Mouse (Mus musculus) cerebellum, adult 18-20 months (tissue): ENCODE measurements around the gene Mgll.

Experiments used
- DNase-seq, 2 experiments: peaks; one replicate each; pipeline ENCODE4 v3.0.0; 2021

The Mgll gene

DNA sequence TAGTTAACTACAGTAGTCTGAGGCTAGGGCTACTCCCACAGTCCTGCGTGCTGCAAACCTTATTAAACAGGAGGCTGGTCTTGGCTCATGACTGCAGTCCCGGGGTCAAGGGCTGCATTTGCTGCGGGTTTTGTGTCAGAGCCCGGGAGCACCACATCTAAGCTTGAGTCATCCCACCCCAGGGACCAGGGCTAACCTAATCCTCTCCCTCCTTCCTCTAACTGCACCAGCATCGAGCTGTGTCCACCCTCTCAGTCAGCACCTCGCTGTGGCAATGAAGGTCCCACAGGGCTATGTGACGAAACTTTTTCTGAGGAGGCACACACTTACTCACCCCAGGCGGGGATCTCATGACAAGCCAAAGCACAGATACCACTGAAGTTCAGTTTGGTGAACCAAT lies 22.1 kb downstream of the Mgll start:
- no peak for DNase-seq

DNA sequence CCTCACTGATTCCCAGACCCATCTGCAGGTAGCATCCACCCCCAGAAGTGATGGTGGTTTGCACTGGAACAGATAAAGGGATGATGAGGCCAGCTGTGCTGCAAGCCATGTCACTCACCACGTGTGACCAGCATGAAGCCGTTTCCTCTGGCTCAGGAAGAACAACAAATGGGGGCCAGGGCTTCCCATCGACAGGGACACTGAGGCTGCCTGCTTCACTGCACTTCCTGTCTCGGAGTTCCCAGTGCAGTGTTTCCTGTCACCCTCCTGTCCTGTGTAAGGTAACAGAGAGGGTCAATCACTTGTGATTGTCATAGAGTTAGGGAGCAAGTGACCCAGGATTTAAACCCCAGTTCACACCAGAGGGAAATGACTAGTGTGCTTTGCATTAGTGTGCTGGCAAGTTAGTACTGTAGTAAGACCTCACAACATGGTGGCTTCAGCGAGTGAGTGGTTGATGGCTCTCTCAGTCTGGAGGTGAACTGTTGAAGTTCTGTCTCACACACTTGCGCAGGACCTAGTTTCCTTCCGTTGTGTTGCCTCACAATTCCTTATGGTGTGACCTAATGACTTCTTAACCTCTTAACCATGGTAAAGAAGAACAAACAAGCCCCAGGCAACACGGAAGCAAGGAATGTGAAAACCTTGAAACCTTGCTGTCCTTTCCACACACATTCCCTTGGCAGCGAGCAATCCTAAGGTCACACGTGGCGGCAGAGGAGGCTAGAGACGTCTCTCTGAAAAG lies 23.3 kb downstream of the Mgll start:
- no peak for DNase-seq

DNA sequence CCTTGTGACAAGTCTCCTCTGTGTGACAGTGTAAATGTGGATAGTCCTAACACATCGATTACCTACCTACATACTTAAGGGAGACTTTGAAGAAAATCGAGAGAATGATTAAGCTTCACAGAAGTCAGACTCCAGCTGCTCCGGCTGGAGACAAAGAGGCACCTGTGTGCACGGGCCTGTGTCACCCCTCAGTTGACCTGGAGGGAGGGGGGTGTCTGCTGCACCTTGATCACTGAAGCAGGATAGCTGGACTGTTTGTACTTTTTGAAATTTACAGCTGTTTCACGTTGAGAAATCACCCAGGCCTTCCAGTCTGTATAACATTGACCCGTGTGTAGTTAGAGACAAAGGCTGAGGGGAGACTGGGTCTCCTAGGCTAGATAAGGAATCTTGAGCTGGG lies 26.7 kb downstream of the Mgll start:
- DNase-seq = no peak

DNA sequence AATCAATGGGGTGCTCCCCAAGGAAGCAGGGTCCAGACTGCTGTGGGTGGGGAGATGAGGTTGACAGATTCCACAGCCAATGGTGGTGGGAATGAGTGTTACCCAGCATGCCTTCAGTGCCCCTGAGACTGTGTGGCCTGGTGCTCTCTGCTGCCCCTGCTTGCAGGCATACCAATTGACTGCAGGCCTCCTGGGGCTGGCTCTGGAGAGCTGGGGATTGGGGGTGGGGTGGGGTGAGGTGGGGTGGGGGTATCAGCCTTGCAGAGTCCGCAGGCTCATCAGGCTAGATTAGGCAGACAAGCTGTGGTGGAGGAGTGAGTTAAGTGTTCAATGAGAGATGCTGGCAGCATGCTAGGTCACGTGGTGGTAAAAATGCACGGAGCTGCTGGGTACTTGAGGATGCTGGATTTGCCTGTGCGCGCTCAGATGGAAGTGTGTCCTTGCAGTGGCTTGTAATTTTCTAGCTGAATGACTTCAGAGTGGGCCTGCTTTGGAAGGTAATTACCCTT lies 28.6 kb downstream of the Mgll start:
- DNase-seq = peak in 1 of 2 experiments; percentile 56

DNA sequence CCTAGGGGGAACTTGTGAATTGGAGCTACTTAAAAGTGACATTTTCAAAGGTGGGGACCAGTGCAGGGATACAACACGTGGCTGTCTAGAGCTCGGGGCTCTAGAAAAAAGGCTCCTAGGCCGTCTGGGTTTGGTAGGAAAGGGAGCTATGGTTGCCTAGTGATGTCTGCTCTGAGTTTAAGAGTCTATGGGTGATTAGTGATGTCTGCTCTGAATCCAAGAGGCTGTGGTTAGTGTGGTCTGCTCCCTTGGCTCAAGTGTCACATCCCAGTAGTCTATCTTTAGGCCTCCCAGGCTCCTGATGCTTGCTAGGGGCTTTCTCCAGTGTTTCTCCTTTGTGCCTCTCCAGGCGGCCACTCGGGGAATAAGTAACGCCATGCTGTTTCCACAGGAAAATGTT lies 29.4 kb downstream of the Mgll start:
- no peak for DNase-seq

DNA sequence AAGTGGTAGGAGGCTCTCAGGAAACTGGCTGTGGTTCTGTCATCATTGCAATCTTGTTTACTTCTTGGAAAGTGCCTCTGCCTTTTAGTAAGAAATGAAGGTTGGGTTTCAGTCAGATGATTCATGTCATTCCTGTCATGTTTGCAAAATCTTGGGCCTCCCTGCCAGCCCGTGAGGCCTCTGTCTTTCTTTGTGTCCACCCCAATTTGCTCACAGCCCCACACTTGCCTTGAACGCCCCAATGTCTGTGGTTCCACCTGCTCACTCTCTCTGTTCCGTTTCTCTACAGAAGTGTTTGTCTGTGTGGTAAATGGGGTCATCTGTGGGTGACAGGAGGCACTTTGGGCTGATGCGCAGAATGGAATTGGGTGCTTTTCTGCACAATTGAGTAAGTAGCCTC lies 32.8 kb downstream of the Mgll start:
- no peak for DNase-seq

DNA sequence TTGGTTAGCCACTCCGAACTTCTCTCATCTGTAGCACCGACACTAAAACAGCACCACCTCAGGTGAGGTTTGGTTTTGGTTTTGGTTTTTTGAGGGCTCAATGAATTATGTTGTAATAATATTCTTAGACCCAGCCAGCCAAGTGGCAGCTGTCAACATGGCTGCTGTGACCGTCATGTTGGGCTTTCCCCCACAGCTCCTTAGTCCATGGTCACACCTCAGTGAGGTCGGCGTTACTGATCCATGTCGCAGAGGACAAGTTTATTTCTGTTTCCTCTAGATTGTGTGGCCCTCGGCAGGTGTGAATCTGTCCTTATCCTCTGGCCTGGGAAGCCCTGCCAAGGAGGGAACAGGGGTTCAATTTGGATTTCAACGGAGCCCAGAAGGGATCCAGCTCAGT lies 33.9 kb downstream of the Mgll start:
- no peak for DNase-seq

DNA sequence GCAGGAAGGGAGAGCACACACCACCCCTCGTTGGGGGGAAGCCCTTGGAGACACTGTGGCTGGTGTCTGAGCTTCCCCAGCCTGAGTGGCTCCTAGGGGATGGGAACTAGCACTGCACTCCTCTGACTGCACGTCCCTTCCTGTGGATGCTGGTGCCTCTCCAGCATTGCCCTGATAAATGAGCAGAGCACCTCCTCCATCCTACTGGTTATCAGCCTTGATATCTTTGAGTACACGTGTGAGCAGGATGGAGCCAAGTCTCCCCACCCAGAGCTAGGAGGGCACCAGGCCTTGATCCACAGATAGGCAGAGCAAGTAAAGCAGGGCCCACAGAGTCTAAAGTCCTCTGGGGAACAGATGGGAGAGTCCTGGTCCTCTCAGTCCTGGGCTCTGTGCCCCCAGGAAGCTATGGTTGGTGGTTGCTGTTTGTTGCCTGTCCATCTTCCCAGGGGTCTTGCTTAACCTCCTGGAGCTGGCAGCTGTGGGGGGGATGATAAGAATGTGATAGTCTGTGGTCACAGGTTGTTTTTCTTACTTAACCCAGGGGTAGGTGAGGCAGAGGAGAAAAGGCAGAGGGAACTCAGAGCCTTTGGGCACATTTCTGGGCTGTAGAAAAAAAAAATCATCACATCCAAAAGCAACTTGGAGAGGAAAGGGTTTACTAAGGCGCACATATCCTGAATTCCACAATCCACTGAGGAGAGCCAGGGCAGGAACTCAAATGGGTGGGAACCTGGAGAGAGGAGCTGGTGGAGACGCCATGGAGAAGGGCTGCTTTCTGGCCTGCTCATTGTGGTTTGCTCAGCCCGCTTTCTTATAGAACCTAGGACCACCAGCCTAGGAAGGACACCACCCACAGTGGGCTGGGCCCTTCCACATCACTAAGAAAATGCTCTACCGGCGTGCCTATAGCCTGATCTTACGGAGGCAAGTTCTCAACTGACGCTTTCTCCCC lies 34.6 kb downstream of the Mgll start:
- no peak for DNase-seq

DNA sequence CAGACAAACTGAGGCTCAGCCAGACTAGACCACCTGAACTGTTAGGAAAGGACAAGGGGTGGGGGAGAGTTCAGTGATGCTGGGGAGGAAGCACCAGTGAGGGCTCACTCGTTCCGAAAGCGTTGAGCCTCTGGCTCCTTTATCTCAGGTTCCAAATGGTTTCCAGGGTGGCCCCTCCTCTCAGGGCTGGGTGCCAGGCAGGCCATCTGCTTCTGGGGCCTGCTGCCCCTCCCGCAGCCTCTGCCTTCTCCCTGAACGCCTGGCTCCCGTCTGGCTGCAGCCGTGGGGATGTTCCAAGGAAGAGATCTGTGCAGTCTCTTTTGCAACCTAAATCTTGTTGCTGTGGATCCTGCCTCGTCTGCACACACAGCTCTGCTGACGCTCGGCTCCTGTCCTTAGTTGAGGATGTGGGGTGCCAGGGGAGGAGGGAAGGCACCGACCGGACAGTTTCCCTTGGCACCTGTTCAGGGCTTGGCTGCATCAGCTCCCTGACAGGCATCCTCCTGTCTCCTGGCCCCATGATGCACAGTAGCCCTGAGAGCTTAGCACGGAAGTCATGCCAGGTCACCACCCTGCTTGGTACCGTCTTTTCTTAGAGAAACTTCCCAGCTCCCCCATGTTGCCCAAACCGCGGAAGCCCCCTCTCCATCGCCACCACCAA lies 35.7 kb downstream of the Mgll start:
- peak; percentile 97 for DNase-seq

DNA sequence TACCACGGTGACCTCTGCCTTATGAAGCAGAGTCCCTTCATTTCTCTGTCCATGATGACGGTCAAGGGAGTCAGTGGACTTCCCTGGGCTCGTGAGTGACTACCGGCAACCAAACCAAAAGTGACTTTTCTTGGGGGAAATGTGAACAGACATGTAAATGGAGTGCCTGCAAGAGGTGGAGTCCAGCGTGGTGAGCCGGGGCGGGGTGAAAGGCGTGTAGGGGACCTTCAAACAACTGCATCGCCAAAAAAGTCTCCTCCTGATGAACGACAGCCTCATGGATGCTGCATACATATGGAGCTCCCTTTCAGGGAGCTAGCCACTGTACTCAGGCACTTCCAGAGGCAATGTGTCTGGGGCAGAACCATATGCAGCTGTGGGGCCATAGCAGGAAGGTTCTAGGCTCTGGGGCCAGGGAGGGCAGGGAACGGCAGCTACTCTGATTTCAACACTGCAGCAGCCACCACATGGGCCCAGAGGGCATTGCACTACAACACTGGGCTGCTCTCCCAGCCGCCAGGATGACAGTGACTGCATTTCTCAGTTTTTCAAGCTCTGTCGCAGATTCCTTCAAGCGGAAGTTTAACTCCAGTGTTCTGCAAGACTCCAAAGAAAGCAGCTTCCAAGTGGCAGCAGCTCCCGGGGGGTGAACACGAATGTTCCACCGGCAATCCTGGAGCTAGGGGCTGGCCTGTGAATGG lies 36.9 kb downstream of the Mgll start:
- DNase-seq = no peak

DNA sequence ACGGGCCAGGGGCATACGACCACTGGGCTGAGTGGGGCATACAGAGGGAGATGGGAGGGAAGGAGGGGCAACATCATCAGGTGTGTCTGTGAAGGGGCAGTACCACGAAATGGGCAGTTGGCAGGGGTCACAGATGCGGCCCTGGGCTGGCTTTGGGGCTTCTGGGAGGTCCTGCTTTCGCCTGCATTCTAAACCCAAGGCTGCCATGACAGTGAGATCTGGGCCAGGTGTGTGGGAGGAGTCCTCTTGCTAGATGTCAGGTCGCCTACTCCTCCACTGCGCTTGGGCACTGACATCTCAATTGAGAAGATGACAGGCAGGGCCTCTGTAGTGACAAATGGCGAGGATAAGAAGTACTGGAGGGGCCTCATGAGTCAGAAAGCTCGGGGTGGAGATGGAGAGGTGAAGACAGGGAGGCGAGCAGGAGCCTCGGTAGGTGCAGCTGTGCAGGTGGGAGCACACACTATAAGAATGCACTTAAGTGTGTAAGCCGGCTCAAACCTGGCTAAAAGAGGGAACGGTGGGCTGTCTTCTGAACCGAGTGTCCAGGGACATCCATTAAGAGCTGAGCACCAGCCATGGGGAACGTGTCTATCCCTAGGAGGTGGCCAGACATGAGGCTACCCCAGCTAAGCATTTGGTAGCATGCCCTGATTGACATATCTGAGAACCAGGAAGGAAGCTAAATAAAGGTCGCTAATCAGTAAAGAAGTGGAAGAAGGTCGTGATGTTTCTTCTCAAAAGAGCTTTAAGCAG lies 37.6 kb downstream of the Mgll start:
- DNase-seq = no peak

DNA sequence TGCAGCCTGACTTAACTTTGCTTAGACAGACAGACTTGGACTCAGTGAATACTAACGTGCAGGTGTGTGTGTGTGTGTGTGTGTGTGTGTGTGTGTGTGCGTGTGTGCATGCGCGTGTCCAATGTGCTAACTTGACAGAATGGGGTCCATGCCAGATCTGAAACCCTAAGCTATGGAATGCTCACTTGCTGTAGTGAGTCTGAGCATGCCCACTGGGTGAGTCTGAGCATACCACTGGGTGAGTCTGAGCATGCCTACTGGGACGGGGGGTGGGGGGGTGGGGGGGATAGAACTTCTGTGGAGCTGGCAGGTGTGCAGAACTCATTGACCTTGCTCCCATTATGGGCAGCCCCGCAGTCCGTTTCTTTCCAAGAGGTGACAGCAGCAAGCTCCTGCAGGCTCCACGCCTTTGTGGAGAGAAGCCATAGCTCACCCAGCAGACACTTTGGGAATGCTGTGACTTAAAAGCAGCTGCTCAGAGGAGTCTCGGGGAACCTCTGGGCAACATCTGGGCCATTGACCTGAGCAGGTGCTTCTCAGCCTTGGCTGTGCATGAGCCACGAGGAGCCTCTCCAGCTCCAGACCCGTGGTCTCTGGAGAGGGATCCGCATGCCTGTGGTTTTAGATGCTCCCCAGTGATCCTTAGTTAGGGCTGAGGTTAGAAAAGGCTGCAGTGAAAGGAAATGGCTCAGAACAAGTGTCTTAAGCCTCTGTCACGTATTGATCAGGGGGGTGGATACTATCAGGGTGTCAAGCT lies 38.4 kb downstream of the Mgll start:
- DNase-seq = no peak

DNA sequence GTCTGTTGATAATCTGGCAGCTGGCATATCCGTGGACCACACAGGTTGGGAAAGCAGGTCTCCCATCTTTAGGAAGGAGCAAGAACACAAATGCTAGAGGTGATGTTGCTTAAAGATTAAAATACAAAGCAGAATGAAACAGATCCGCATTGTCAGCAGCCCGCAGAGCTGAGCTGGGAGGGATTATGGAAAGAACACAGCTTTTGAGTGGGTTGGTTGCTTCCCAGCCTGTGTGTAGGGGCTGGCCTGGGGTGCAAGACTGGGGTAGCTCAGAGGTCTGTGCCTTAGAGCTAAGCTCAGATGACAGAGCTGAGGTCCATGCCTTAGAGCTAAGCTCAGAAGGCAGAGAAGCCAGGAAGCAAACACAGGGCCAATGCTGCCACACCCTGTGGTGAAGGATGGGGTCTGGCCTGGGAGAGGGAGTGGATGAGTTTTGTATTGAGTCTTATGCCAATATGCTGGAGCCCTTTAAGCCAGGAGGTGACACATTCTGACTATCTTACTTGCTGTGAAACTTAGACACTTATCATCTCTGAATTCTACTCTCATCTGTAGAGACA lies 39.4 kb downstream of the Mgll start:
- DNase-seq = no peak

DNA sequence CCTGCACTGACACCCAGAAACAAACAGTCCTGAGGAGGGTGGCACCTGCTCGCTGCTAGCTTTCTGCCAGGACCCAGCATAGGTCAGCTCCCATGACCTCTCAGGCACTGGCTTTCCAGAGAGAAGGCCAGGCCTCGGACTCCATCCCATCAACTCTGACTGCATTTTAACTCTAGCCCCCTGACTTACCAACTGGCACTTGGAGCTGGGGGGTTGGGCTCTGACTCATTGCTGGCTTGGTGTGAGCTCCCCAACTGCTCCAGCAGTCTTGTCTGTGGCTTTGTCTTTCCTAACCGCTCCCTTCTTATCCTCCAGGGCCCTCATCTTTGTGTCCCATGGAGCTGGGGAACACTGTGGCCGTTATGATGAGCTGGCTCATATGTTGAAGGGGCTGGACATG lies 40.1 kb downstream of the Mgll start:
- no peak for DNase-seq

DNA sequence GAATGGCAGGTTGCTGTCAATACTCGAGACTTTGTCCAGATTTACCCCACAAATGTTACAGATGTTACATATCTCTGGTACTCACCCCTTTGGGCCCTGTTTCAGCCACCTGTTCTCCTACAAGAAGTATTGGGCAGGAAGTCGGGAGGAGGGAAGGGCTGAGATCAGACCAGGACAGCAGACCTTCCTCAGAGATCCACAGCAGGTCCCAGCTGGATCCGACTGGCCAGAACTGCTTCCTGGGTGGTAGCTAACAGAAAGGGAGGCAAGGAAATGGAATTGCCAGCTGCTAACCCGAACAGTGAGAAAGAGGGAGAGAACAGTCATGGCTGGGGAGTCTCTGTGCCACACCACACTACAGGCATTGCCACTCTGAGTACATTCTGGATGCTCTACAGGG lies 43.5 kb downstream of the Mgll start:
- DNase-seq = no peak

DNA sequence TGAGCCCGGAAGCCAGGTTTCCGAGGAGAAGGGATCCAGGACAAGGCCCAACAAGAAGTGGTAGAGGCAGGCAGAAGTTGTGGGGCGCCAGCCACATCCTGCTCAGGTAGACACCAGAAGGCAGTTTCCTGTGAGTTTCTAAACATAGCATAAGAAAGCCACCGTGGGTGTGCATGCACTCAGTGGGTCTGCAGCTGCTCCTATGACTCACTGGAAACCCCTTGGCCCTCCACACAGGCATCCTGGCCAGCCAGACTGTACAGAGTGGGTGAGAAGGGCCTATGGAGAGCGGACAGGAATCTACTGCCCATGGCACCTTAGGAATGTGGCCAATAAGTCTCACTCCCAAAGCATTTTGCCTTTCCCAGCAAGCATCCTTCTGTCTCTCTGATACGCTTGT lies 45.5 kb downstream of the Mgll start:
- no peak for DNase-seq

DNA sequence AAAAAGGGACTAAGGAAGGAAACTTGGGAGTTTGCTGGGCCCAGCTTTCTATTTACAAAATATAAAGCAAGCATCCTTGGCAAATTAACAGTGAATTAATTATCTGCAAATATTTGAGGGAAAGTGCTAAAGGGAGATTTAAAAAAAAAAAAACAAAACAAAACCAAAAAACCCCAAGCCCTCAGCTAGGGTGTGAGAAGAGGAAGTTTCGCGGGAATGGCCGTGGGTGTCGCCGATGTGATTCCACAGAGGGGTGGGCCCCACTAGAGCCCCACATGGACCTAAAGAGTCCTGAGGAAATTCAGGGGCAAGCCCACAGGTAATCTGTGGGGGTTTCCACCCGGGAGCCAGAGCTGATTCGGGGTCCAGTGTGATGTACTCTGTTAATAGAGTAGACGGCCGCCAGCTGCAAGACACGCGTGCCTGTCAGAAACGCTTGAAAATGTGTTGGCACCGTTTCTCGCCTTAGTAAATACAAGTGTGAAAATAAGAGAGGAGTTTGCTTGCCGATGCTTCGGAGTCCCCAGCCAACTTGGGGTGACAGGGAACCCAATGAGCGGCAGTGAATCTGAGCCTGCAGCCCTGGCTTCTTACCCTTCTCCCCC lies 46.2 kb downstream of the Mgll start:
- no peak for DNase-seq

DNA sequence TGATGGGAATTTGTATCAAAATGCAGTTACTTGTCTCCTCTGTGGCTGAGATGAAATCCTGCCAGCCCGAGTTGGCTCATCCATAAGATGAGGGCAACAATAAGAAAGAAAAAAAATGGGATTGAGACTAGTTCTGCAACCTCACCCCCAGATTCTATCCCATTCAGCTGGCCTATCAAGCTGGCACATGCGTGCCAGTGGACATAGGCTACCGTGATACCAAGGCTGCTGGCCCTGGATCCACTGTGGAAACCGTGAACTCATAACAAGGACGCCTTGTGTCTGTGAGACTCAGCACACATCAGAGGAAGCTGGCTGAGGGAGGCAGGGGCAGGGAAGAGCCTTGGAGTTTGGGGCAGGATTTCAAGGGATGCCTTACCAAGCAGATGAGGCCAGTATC lies 46.8 kb downstream of the Mgll start:
- no peak for DNase-seq

DNA sequence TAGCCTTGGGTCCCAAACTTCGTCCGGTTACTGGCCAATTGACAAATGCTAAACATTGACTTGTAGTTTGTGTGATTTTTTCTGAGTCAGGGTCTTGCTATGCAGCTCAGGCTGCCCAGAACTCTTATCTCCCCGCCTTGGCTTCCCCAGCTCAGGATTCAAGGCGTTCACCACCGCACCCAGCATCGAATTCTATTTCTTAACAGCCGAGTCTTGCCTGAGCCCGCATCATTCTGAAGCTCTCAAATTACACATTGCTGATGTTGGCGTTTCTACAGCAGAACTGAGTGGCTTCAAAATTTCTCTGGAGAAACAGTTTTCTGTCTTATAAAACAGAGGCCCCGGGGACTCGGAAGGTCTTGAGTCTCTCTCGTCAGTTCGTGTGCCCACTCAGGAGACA lies 47.8 kb downstream of the Mgll start:
- DNase-seq = no peak

DNA sequence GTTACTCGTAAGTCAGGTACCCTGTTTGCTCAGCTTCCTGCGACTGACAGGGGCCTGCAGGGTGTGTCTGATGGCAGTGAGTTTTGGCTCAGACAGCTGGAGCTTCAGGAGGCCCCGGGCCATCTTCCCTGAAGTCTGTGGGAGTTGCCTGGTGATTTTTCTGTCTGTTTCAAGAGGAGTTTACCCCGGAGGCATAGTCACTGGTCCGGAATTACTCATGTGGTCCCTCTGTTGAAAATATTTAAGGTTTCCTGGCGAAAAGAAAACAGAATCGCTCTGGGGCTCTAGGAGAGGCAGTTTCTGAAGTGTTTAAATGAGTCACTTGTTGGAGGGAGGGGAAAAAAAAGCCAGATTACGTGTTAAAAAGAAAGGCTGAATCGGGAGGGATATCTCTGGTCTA lies 49.8 kb downstream of the Mgll start:
- DNase-seq = no peak

DNA sequence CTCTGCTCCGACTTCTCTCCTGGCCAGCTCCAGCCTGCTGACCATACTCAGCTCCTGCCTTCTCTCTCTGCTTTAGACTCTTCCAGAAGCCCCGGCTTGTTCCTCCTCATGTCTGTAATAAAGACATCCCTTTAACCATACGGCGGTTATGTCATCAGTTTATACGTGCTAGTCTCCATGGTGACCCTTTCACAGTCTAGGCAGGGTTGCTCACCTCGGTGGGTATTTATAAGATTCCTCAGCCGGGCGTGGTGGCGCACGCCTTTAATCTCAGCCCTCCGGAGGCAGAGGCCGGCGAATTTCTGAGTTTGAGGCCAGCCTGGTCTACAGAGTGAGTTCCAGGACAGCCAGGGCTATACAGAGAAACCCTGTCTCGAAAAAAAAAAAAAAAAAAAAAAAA lies 51.1 kb downstream of the Mgll start:
- DNase-seq = no peak
